Mouse (Mus musculus) urinary bladder, postnatal 25 days (tissue): Measurements from ENCODE around the gene Adcy7.

ENCODE experiments used
- DNase-seq: peaks from one replicate; pipeline ENCODE4 v3.0.0; 2022; ENCODE audit warnings: low spot score

Adcy7 gene

GRCm38 (mm10) chr8:88272231-88273050 lies at the start of gene Adcy7:
TSS of gene Adcy7 (plus strand) at chr8:88272403.
- peak; percentile 61 for DNase-seq

GRCm38 (mm10) chr8:88225358-88225757 lies 46.8 kb upstream of the Adcy7 start:
- DNase-seq, result no peak

GRCm38 (mm10) chr8:88227851-88228250 lies 44.4 kb upstream of the Adcy7 start:
- no peak for DNase-seq

GRCm38 (mm10) chr8:88228286-88228685 lies 43.9 kb upstream of the Adcy7 start:
- DNase-seq, result no peak

GRCm38 (mm10) chr8:88228800-88229199 lies 43.4 kb upstream of the Adcy7 start:
- no peak for DNase-seq

GRCm38 (mm10) chr8:88236666-88237065 lies 35.5 kb upstream of the Adcy7 start:
- no peak for DNase-seq

- DNase-seq, result no peak
Observed at GRCm38 (mm10) chr8:88237606-88238005, 34.6 kb upstream of the Adcy7 start.

- DNase-seq, result no peak
Observed at GRCm38 (mm10) chr8:88239277-88239676, 32.9 kb upstream of the Adcy7 start.

- no peak for DNase-seq
Observed at GRCm38 (mm10) chr8:88241871-88242270, 30.3 kb upstream of the Adcy7 start.

GRCm38 (mm10) chr8:88244298-88244697 lies 27.9 kb upstream of the Adcy7 start:
- peak; percentile 44 for DNase-seq

- DNase-seq, result no peak
Observed at GRCm38 (mm10) chr8:88252791-88253190, 19.4 kb upstream of the Adcy7 start.

- DNase-seq, result no peak
Observed at GRCm38 (mm10) chr8:88254957-88255356, 17.2 kb upstream of the Adcy7 start.

GRCm38 (mm10) chr8:88258024-88258423 lies 14.2 kb upstream of the Adcy7 start:
- no peak for DNase-seq

GRCm38 (mm10) chr8:88258544-88258943 lies 13.7 kb upstream of the Adcy7 start:
- no peak for DNase-seq

- DNase-seq, result no peak
Observed at GRCm38 (mm10) chr8:88260466-88260980, 11.7 kb upstream of the Adcy7 start.

- DNase-seq, result no peak
Observed at GRCm38 (mm10) chr8:88262831-88263635, 9.2 kb upstream of the Adcy7 start.

- no peak for DNase-seq
Observed at GRCm38 (mm10) chr8:88265511-88265910, 6.7 kb upstream of the Adcy7 start.

GRCm38 (mm10) chr8:88266170-88266800 lies 5.9 kb upstream of the Adcy7 start:
- peak; percentile 83 for DNase-seq

GRCm38 (mm10) chr8:88266801-88267403 lies 5.3 kb upstream of the Adcy7 start:
- DNase-seq, result no peak

GRCm38 (mm10) chr8:88269107-88269875 lies 2.9 kb upstream of the Adcy7 start:
- no peak for DNase-seq

GRCm38 (mm10) chr8:88270086-88270485 lies 2.1 kb upstream of the Adcy7 start:
- no peak for DNase-seq
